Mouse (Mus musculus) brown adipose tissue, adult 24 weeks (tissue): ENCODE results near the gene Unc93a2. TPM values are rescaled to one million over a fixed set of nuclear protein-coding genes. Genes with fewer than 3 reads are reported as not detected.
"Not testable (repeated sequence)": the region's sequence is repeated elsewhere in the genome, so short reads cannot be mapped to it uniquely, and the experiment has no call there.

Source experiments
- H3K27ac ChIP-seq: fragments of 200-500 bp; replicated peaks from 2 replicates; pipeline ENCODE4 v1.5.1; 2012; ENCODE audit warnings: low read depth, mild to moderate bottlenecking, low read length
- H3K4me1 ChIP-seq: fragments of 200-500 bp; 2 replicates; pipeline ENCODE4 v1.6.1; 2012; ENCODE audit warnings: low read length, mixed read lengths; ENCODE audit not compliant: control insufficient read depth, insufficient read depth, insufficient read length
- H3K4me3 ChIP-seq: fragments of 200-500 bp; 2 replicates; pipeline ENCODE4 v1.5.1; 2012; ENCODE audit warnings: low read depth, mild to moderate bottlenecking, low read length, moderate library complexity; ENCODE audit not compliant: insufficient read depth
- polyA plus RNA-seq: library from polyadenylated mRNA; stranded (reverse); fragments of >200 nt; gene quantifications from 2 replicates; pipeline ENCODE4 v1.2.4, GENCODE M21; 2012; ENCODE audit not compliant: missing spikeins, insufficient read depth, insufficient read length

Unc93a2 gene
- polyA plus RNA-seq, 1 experiment, result not detected

DNA sequence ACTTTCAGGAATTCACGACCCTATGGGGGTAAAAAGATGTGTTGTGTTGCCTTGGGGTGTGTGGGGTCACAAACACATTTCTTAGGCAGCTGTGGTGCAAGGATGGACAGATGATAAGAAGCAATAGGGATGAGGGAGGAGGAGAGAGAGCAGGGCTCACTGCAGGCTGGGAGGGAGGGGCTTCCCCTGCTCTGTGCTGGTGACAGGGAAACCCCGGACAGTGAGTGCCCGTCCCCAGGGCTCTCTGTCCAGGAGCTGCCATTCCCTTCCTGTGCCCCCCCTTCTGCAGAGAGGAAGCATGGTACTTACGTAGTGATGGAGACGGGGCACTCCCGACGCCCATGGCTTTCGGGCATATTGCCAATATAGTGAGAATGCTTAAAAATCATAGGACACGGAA, 47.9 kb downstream of the Unc93a2 start:
- not testable (repeated sequence) for H3K27ac ChIP-seq, H3K4me1 ChIP-seq, H3K4me3 ChIP-seq

DNA sequence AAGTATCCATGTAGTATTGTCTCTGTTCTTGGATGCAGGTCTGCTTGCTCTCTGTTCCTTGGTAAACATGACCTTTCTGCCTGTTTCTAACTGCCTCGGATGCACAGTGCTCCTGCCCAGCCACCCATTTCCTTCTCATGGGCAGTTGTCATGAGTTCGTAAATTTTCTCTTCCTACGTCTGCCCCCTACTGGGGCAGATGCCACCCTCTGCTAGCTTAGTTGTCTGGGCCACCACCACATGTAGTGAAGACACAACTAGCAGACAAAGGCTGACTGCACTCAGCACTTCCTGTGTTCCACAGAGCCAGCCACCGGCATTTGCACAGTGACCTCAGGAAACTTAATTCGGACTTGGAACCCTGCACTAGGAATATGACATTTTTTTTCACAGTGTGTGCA, 52.5 kb downstream of the Unc93a2 start:
- not testable (repeated sequence) for H3K27ac ChIP-seq, H3K4me1 ChIP-seq, H3K4me3 ChIP-seq

DNA sequence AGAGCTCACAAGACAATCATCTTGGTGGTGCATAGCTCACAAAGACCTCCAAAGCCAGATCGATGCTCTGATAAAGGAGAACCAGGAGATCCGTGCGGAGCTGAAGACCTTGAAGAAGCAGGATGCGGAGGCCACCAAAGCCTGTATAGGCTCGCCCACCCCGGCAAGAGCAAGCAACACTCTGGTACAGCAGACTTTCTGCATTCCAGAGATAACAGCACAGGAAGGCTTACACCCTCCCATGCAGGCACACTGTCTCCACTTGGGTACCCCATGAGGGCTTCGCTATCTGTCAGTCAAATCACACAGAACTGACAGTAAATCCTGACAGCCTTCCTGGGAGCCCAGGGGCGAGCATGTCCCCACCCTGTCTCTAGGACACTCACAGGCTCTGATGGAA, 58.8 kb downstream of the Unc93a2 start:
- not testable (repeated sequence) for H3K4me1 ChIP-seq, H3K4me3 ChIP-seq, H3K27ac ChIP-seq

GRCm38 (mm10) chr17:7324346-7324745, 60.9 kb downstream of the Unc93a2 start, which contains the start of gene Tcp10a:
TSS of gene Tcp10a (plus strand) at chr17:7324646.
- not testable (repeated sequence) for H3K4me1 ChIP-seq

DNA sequence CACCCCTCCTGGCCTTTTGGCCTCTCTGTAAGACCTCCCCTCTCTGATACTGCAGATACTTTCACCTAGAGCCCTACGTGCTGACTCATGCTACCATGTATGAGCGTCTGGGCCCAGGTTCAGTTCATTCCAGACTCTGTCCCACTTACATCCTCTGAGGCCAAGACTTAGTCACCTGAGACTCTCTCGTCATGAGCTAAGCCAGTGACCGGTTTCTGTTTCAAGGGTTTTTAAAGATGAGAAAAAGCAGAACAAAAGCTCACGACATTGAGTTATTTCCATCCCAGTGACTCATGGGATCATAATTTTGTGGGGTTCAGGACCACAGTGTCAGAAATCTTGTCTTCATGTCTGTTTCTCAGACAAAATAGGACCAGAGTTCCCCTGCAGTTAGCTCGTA, 65.5 kb downstream of the Unc93a2 start:
- H3K27ac ChIP-seq, H3K4me3 ChIP-seq, H3K4me1 ChIP-seq: not testable (repeated sequence)

More at GRCm38 (mm10) chr17:7324346-7324745, 60.9 kb downstream of the Unc93a2 start, which contains the start of gene Tcp10a:
- not testable (repeated sequence) for H3K27ac ChIP-seq, H3K4me3 ChIP-seq

DNA sequence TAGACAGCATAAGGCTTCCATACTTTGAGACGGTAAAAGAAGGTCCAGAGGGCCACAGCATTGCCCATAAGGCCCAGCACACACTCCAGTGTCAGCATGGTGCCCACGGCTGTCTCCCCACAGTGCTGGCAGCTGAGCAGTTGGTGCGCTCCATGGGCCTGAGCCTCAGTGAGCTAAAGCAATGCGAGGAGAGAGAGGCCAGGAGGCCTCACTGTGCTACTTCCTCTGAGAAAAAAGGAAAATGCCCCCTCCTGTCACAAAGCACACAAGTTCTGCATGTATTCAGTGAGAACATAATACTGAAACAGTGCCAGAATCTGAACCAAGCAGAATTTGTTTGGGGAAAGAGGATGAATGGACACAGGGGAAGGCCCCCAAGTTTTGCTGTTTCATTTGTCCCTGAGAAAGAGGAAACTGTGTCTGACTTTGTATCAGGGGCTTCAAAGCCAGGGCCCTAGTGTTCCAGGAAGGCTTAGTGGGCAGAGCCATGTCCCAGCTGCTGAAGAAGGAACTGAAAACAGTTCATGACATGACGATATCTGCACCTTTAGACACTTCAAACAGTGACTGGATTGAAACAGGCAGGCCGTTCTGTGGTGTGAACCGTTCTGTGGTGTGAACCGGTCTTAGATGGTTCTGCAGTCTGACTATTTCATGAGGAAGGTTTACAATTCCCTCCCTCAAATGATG, 69.4 kb downstream of the Unc93a2 start:
- not testable (repeated sequence) for H3K27ac ChIP-seq, H3K4me3 ChIP-seq, H3K4me1 ChIP-seq

Other genes with a start within 250 kb of the Unc93a2 start
- gene Rps6ka2, start 215.3 kb downstream of the Unc93a2 start, polyA plus RNA-seq, result 1.3 and 2.2 TPM in 2 replicates
- not detected in 2 replicates for gene Tcp10a, start 60.8 kb downstream of the Unc93a2 start, polyA plus RNA-seq
- gene Ttll2, start 32.8 kb downstream of the Unc93a2 start, polyA plus RNA-seq, result not detected in 2 replicates
- gene Gm49630, start 13.5 kb downstream of the Unc93a2 start, polyA plus RNA-seq, result not detected in 2 replicates